Mouse (Mus musculus): ENCODE measurements around the gene Sema3f.

Gene Sema3f

DNA sequence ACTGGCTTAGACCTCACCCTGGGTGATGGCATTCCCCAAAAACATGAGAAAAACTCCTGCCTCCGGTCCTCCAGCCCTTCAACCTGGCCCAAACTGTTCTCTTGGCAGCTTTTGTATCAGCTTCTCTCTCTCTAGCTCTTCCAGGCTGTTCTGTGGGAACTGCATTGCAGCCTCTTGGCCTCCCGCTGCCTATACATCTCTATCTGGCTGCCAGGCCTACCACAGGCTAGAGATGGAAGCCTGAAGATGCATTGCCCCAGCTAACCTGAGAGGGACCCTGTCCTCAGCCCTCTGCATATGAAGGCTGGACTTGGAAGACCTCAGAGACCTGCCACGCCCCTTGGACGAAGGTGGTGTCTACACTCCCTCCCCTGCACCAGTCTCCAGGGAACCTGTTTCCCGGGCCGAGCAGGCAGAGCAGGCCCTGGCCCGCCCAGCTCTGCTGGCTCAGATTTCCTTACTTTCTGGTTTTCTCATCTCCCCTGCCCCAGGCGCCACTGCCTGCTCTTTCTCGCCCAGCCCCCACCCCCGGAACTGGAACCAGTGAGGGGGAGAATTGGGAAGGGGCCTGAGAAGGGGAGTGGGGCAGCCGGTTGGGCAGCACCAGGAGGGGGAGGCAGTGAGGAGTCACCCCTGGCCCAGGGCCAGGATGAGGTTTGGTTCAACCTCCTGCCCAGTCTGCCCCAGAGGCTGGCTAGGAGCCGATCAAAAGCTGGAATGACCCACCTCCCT, 4.1 kb upstream of the Sema3f start:
- DNase-seq: peak; percentile 60 to 68

DNA sequence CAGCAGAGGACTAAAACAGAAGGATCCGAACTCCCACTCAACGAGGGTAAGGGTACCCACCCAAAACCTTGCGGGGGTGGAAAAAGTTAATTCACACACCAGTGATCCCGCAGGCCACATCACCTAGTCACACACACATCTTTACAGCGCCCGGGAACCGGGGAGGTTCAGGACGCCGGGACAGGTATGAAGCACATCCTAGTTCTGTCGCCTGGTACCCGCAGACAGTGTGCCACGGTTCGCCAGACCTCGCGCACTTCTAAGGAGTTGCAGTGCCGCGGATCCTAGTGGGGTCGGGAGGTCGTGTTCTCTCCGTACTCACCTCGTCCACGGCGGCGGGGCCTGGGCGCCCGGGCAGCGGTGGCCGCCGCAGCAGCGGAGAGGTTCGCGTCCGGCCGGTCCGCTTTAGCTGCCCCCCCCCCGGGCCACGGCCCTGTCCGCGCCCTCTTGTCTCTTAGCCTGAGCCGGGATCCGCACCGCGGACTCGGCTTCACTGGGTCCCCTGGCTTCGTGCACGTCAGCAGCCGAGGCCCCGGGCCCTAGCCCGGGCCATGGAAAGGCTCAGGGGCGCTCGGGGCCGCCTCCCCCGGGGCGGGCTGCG, 1.1 kb downstream of the Sema3f start:
- no peak for DNase-seq

DNA sequence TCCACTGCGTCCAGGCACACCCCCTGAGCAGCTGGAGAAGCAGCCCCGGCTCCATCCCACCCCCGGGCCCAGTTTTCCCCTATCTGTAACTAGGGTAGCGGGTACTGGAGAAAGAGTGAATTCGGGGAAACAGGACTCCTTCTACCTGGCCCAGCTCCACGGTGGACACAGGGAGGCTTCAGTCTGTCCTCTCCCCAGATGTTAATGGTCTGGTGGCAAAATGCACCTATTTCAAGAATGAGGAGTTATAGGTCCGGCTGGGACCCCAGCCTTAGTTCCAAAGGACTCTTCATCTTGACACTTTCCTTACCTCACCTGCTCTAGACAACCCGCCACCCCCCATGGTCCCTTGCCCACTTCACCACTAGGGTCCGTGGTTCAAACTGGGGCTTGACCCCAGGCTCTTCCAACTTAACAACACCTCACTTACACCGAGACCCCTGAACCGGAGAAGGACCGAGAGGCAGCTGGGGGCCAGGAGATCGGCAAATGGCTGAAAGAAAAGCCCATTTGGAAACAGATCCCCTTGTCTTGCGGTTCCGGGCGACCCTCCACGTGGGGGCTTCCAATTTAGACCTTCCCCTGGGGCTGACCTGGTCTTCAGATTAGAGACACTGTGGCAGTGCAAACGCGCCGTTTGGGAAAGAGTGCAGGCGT, 1.7 kb downstream of the Sema3f start:
- DNase-seq: no peak

DNA sequence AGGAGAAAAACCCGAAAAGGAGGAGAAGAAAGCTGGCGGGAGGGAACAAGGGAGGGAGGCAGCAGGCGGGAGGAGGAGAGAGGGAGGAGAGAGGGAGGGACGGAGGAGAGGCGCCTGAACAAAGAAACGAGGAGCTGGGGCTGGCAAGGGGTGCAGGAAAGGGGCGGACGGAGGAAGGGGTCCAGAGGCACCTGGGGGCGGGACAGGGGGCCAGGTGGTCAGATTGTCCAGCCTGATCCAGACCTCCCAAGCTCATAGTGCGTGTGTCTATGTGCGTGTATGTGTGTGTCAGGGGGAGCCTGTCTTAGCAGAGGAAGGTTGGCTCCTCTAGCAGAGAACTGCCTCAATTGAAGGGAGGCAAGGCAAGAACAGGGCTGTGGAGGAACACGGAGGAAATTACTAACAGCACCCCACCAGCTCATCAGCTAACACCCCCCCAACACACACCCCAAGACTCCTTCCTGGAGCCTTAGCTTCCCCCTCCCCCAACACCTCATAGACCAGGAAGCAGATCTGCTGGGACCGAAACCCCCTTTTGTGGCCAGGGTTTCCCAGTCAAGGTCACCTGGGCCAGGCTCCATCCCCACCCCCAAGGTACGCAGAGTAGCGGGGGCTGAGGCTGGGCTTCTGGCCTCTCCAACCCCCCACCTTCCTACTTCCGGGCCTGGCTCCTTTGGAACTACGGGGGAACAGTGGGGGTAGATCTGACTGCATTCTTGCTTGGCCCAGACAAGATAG, 2.4 kb downstream of the Sema3f start:
- no peak for DNase-seq

DNA sequence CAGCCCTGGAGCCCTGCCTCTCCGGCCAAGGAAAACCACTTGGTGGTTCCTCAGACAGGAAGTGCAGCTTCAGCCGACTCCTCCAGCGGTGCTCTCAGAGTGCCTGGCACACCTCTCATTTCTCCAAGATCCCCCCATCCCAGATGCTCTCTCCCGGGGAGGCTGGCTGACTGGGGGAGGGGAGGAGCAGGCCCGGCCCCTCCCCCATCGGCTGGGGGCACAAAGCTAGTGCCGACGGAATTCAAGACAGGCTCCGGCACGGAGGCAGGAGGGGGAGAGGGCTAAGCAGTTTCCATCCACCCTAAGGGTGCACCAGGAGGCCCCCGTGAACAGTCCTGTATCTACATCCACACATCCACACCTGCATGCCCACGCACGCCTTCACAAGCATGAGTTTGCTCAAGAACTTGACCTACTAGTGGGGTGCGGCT, 3.5 kb downstream of the Sema3f start:
- DNase-seq: peak; percentile 31 to 48

DNA sequence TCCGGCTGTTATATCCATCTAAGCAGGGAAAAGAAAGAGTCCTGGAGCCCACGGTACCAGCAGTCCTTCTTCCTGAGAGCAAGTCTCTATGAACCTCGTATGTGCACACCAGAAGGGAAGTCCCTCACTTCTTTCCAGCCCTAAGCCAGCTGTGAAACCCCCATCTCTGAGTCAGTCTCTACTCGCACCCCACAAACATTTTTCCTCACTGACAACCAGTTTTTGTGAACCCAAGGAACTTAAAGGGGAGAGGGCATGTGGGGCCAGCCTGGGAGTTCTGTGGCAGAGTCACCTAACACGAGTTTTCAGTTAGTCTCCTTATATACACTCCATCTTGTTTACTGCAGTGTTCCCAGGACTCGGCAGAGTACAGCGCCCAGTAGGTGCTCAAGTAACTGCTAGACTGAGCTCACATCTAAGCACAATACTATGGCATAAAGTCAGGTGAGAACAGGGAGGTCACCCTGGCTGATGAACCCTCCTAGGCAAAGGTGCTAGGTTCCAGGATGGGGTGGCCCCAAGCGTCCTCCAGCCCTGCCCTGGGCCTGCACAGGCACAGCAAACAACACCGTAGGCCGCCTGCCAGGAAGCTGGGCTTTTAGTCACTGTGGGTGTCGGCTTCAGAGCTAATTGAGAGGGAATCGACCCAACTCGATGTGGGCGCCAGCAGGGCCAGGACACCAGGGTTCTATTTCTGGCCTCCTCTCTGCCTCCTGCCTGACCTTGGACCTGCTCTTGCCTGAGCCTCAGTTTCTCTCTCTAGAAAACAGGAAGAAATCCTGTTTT, 6.7 kb downstream of the Sema3f start:
- DNase-seq: peak; percentile 53 to 70

DNA sequence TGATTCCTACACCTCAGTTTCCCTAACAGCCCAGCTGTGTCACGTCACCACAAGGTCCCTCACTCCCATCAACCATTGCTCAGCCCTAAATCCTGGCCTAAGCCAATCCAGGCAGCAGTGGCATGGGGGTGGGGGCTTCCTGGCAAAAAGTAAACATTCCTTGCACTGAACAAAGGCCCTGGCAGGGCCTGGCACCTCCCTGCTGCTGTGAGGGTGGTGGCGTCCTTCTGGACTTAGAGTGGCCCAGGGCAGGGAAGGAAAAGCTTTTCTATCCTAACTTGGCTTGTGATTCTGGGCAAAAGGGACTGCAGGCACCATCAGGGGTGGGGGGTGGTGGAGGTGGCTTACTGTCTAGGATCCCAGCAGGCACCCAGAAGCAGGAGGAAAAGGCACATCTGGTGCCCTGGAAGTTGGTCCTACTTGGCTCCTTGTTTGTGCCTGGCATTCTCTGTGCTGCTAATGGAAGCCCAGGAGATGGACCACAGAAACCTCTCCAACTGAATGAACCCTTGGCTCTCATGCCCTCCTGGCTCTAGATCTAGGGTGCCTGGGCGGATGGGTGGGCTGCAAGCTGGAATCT, 7.6 kb downstream of the Sema3f start:
- peak; percentile 77 to 88 for DNase-seq

DNA sequence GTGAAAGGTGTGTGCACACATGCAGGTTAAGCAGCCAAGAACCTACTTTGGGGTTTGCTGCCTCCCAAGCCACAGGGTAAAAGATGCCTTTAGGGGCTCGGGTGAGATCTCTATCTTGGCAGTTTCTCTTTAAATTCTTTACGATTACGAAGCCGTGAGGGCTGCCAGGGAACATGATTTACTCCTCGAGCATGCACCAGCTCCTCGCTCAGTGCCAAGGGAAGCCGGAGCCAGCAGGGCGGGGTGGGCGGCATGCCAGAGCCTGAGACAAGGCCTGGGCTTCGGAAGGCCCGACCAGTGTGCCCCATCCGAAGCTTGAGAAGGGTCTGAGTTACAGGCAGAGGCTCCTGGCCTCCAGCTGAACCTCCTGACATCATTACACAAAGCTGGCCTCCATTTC, 8.7 kb downstream of the Sema3f start:
- DNase-seq: peak; percentile 91 to 95

DNA sequence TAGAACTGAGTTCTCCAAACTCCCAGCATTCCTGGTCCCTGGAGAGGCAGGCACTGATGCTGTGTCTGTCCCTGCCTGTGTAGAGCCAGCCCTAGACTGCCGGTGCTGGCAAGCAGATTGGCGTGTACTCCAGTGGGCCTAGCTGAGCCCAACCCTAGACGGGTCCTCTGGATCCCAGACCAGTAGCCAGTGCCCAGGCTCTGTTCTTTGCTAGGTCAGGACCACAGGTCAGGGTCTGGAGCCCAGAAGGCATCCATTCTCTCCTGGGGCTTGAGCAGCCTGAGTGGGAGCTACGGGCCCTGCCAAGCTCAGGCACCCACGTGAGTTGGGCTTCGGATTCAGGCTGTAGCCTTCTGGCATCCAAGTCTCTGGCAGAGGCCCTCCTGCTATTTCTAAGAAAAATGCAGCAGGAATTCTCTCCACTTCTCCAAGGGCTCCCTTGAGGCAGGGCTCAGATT, 10.1 kb downstream of the Sema3f start:
- peak in 1 of 2 experiments; percentile 65 for DNase-seq

DNA sequence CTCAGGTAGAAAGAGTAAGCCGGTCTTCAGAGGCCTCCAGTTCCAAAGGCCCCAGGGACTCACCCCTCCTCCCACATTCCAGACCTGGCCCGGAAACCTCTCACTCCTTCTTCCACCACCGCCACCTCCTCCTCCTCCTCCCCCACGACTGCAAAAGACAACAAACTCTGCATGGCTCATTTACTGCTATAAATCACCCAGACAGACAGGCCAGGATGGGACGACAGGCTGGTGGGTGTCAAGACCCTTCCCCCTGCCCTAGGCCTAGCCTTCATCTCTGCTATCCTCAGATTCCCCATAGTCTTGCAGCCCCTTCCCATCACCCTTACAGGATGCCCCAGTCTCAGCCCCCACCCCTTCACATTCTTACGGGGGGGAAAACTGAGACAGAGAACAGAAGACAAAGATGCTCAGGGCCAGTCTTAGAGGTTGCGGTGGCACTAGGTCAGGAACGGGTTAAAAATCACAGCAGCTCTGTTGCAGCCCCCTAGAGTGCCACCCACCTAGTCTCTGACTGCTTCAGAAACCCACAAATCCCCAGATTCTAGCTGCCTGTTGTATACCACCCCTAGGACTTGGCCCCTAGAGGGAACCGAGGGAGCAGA, 10.8 kb downstream of the Sema3f start:
- DNase-seq: peak in 1 of 2 experiments; percentile 56

DNA sequence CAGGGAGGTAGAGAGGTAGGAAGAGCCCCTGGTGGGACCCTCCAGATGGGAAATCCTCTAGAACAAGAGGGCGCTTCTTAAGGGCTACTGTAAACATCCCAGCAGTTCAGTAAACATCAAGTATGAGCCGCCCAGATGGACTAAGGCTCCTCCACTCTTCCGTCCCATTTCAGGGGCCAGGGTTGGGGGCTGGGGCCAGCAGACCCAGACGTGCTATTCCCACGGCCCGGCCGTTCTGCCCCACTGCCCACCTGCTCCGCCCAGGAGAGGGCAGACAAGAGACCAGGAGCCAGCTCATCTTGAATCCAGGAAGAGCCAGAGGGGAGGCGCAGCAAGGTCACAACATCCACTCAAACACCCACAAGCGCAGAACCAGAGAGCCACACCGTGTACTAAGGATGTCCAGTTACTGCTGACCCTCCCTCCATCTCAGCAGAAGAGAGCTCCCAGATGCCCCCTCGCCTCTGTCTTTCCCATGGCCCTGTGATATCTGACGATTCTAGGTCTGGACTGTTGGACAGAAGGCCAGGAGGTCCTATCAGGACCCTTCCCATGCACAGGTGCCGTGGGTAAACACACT, 11.6 kb downstream of the Sema3f start:
- DNase-seq: peak; percentile 65 to 81

DNA sequence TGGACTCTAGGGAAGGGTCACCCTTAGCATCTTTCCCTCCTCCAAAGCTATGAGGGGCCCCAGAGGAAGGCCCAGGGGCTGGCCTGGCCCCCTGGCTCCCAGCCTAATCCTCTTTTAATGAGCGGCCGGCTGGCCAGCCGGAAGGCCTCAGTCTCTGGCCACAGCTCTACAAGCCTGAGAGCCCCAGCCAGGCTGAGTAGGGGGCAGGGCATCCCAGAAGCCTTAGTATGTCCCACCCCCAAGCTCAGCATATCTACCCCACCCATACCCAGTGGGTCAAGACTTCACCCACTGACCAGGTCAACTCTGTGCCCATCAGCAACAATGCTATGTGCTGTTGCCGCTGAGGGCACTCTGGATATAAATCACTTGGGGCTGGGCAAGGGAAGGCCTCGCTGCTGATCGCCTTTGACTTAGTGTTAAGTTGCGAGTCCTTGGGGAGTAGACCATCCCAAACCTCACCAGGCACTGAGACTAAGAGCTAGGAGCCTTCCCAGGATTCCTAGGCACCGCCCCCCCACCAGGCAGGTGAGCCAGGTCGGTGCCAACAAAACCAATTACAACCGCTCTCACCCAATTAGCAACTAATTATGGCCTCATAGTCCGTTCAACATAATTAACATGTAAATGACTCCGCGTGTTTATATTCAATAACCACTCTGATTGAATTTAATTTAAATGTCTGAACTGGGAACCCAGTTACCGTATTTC, 12.3 kb downstream of the Sema3f start:
- DNase-seq: peak; percentile 53 to 78

DNA sequence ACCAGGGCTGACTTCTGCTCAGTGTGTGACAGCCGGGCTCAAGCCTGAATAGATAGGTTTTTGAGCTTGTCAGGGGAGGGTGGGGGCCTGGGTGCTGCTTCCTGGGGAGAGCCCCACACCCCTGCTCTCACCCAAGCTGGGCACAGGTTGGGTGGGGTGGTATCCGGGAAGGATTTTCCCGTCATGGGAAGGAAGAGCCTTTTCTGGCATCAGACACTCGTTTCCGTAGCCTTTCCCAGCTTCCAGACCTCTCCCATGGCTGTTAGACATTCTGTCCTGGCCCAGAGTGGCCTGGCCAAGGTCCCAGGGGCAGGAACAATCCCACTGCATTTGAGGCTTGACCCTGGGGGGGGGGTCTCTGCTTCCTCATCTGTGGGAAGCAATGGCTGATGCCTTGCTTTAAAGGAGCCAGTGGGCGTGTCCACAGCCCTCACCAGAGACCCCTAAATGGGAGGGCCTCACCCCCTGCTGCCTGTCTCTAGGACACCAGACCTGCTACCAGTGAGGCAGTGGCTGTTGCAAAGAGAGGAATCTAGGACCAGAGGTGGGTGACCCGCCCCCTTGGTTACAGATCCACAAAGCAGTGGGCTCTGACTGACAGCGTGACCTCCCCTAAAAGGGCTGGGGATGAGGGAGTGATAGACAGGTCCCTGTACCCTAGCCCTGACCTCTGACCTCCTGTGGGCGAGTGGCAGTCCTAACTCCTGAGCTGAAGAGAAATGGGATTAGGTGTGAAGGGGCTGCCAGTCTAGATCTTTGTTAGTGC, 13.2 kb downstream of the Sema3f start:
- DNase-seq: peak; percentile 60 to 76

DNA sequence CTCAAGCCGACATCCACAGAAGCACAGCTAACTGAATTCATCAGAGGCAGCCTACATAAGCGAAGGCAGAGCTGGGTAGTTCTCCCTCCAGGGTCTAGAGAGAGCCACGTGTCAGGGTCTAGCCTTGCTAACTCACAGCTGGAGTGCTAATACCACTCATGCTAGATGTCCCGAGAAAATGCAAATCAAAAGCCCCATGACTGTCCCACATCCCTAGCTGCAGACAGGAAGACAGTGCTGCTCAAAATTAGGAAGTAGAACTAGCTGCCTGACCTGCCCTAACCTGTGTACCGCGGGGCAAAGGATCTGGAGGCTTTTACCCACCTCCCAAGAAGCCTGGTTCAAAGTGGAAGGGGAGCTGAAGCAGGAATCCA, 14.2 kb downstream of the Sema3f start:
- DNase-seq: no peak

DNA sequence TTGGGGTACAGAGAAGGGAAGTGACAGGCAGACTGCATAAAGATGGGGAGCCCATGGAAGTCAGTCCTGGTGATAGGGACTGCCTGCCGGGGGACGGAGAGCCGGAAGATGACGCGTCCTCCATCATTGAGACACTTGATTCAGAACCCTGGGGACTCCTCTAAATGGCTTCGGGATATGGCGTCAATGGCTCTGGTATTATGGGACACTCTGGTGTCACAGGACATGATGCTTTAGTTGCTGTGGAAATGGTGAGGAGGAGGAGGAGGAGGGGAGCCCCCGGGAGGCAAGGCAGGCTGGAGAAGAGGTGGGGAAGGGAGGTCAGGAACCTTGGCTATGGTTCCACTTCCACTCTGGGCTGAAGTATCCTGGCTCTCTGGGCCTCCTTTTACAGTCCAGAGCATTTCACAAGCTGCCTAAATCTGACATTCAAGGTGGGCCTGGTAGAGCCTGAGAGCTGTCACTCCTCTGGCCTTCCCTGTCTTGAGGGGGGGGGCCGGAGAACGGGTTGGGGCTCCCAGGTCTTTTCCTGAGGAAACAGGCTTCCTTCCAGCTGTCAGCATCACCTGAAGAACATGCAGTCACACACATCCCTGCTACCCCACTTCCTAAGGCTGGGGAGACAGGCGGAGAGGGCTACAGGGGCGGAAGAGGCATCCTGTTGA, 14.7 kb downstream of the Sema3f start:
- DNase-seq: no peak

DNA sequence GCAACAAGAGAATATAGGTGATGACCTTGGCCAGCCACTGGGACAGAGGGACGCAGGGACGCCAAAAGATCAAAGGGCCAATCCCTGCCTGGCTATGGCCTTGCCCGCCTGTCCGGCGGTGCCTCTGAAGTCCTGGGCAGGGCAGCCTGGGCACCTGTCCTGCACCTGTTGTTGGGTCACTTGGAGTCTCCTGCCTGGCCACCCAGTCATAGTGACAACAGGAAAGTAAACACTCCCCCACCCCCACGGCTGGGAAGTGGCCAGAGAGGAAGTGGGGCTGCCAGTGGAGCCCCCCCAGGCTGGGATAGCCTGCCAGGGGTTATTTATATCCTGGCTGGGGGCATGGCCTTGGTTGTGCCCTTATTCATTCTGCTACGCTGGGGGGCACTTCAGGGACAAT, 15.6 kb downstream of the Sema3f start:
- DNase-seq: peak; percentile 59 to 73

DNA sequence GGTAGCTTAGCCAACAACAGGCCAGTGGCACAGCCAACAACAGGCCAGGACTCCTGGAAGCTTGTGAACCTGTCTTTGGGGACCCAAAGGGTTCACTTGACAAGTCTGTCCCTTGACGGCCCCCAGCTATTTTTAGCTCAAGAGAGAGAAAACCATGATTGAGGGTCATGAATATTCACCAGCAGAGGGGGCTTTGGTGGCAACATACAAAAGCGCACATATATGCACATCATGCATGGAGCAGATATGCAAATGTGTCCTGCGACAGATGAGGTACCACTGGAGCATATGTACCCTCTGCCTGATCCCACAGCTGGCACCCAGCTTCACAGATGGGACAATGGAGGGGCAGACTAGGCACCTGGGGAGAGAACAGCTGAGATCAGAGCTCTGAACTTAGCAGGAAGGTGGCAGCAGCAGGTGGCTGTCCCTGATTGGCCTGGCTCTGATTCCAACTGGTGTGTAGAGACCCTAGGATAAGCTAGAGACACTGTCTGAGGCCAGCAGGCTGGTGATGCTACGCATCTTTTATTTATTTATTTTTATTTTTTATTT, 16.8 kb downstream of the Sema3f start:
- DNase-seq: no peak

DNA sequence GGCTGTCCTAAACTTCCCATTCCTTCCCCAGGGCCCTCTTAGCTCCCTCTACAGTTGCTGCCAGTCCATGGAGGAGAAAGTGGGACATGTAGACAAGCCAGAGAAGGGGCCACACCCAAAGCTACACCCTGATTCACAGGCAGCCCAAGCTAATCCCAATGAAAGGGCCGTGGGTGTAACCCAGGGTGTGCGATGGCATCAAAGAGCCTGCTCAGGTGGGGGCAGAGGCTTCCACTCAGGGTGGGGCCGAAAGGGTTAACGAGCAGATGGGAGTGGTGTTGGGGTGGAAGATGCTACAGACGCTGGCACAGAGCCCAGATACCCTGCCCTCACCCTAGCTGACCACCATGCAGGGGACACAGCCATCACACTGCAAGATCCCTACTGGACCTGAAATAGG, 17.5 kb downstream of the Sema3f start:
- DNase-seq: no peak

DNA sequence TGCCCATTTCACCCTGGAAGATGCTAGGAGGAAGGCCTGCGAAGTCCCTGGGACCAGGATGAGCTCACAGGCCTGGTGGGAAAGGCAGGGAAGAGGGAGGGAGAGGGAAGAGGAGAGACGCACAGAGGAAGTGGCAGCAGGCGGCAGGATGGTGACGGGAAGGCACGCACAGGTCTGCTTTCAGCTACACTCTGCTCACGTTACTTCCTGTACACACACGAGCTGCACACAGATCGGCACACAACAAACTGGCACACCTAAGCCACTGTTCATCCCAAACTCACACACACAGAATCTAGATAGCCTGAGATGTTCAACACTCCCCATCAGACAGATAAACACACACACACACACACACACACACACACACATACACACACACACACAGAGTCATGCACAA, 19.9 kb downstream of the Sema3f start:
- no peak for DNase-seq

Measured in lung, postnatal 4 days (tissue).